Comparison of ENCODE assay signal across 8 mouse cellular contexts in genomic region chr2:127522006-127522441, GRCm38 (mm10). TPM values are rescaled to one million over a fixed set of nuclear protein-coding genes. Genes with fewer than 3 reads are reported as not detected.
DNase-seq lines count a peak whose midpoint lies in the region; ATAC-seq lines count a peak whose summit lies in the region.

TSS of gene Kcnip3 (minus strand) at chr2:127522094.

- no peak for ATAC-seq in granulocyte monocyte progenitor cell, adult 5-6 weeks (replicated peaks; ENCODE audit: poor library complexity, severe bottlenecking)
- no peak for ATAC-seq in inflammation-experienced regulatory T-cells, adult 6 months

- DNase-seq in layer of hippocampus, adult 11-12 months (ENCODE audit: low spot score), result peak; percentile 76
- DNase-seq in layer of hippocampus, adult 9-10 months (ENCODE audit: low spot score), result no peak
- peak; percentile 85 to 90 for DNase-seq in cerebellum, postnatal 14 days
- DNase-seq in left cerebral cortex, postnatal 14 days (ENCODE audit: low spot score in 2 of 2), result peak; percentile 74 to 81
- DNase-seq in neural tube, embryonic 10.5 days (ENCODE audit: extremely low spot score, low spot score), result peak; percentile 40
- DNase-seq in kidney, postnatal 10 days, result no peak

- intact Hi-C loops in left cerebral cortex, postnatal 14 days (cut with DNase I), result no loop called here

RNA-seq across cellular contexts. Expression of gene Kcnip3, which starts in this region (rescaled TPM):
- 37.4 and 50.0 TPM in 2 replicates for total RNA-seq in granulocyte monocyte progenitor cell, adult 5-6 weeks (2014; fragmentation: Nextera tagmentation)
- 19.5 and 23.4 TPM in 2 replicates for total RNA-seq in granulocyte monocyte progenitor cell, adult 5-6 weeks (2017)
- 10 to 100 TPM; 81.4 to 96.2 TPM for total RNA-seq in left cerebral cortex, postnatal 14 days (2021)
- 1 to 10 TPM in 1 of 3 experiments, not detected in 2; 3.5 TPM for polyA plus RNA-seq in inflammation-experienced regulatory T-cells, adult 6 months (2017; shearing (Covaris generic))

Comparison
In these comparisons a context has a peak if more than half of its experiments do, and no peak if none do; other contexts are left out.
1. DNase-seq: peak in layer of hippocampus, adult 11-12 months (single experiment), cerebellum, postnatal 14 days (2 of 2), left cerebral cortex, postnatal 14 days (2 of 2) and neural tube, embryonic 10.5 days (single experiment); none in layer of hippocampus, adult 9-10 months (single experiment) and kidney, postnatal 10 days (single experiment).